Mouse (Mus musculus) left cerebral cortex, adult 18-20 months (tissue): ENCODE measurements at regions not wholly inside any gene's neighbourhood (a gene's known extent, or its start where the extent isn't known, plus 50 kb on each side); places are given as distances from the start of the nearest gene placed in this dataset.
A peak's percentile ranks its signal among the peaks of the same experiment; 100 is the strongest.

ENCODE experiments used
- DNase-seq, 2 experiments: peaks; one replicate each; pipeline ENCODE4 v3.0.0; 2021 to 2022; ENCODE audit warnings: low spot score in 2 of 2, mixed read lengths in 1 of 2

- no peak for DNase-seq
Observed at GRCm38 (mm10) chrX:58244544-58244943, 222.0 kb downstream of the Zic3 start.

GRCm38 (mm10) chrX:58256043-58256442 lies 233.5 kb downstream of the Zic3 start:
- no peak for DNase-seq

- DNase-seq: no peak
Observed at GRCm38 (mm10) chrX:58282903-58283302, 260.4 kb downstream of the Zic3 start.

- DNase-seq: no peak
Observed at GRCm38 (mm10) chrX:58322832-58323231, 300.3 kb downstream of the Zic3 start.

GRCm38 (mm10) chrX:58351606-58352005 lies 329.1 kb downstream of the Zic3 start:
- DNase-seq: no peak

- DNase-seq: peak; percentile 3 to 7
Observed at GRCm38 (mm10) chrX:58377926-58378325, 355.4 kb downstream of the Zic3 start.
